Mouse (Mus musculus) heart, postnatal 0 days (tissue): ENCODE measurements around the gene Nipa1. TPM values are rescaled to one million over a fixed set of nuclear protein-coding genes. Genes with fewer than 3 reads are reported as not detected.

ENCODE experiments used
- ATAC-seq: fragments of 200-750 bp; cut with Nextera tagmentation; 2 replicates; pipeline ENCODE4 v1.8.0; 2017; ENCODE audit warnings: low read depth, moderate number of reproducible peaks, moderate library complexity; ENCODE audit not compliant: insufficient read depth
- DNase-seq: peaks from one replicate; pipeline ENCODE4 v3.0.0-alpha.2; 2016; ENCODE audit warnings: low spot score
- H3K27ac ChIP-seq: fragments of 300-500 bp; sonication (generic); 2 replicates; pipeline ENCODE4 v1.5.1; 2014; ENCODE audit warnings: low read depth, mild to moderate bottlenecking
- H3K27me3 ChIP-seq: fragments of 300-500 bp; sonication (generic); 2 replicates; pipeline ENCODE4 v1.6.1; 2014; ENCODE audit warnings: low read length, mixed read lengths; ENCODE audit not compliant: control insufficient read depth, insufficient read depth
- H3K36me3 ChIP-seq: fragments of 300-500 bp; sonication (generic); replicated peaks from 2 replicates; pipeline ENCODE4 v1.6.1; 2014; ENCODE audit warnings: low read length, mixed read lengths; ENCODE audit not compliant: control insufficient read depth, insufficient read depth
- H3K4me1 ChIP-seq: fragments of 300-500 bp; sonication (generic); 2 replicates; pipeline ENCODE4 v1.6.1; 2014; ENCODE audit warnings: antibody characterized with exemption; ENCODE audit not compliant: control insufficient read depth, insufficient read depth
- H3K4me2 ChIP-seq: fragments of 300-500 bp; sonication (generic); 2 replicates; pipeline ENCODE4 v1.6.1; 2014; ENCODE audit warnings: low read depth, mild to moderate bottlenecking, low read length, moderate library complexity
- H3K4me3 ChIP-seq: fragments of 300-500 bp; sonication (generic); 2 replicates; pipeline ENCODE4 v1.5.1; 2014; ENCODE audit warnings: low read depth, low read length
- H3K9ac ChIP-seq: fragments of 300-500 bp; sonication (generic); replicated peaks from 2 replicates; pipeline ENCODE4 v1.6.1; 2014; ENCODE audit warnings: low read depth, low read length, mixed read lengths
- H3K9me3 ChIP-seq: fragments of 300-500 bp; sonication (generic); replicated peaks from 2 replicates; pipeline ENCODE4 v1.6.1; 2016; ENCODE audit warnings: low read length; ENCODE audit not compliant: control insufficient read depth
- CTCF ChIP-seq: IDR thresholded peaks from 2 replicates; pipeline ENCODE4 v1.5.1; 2016; ENCODE audit warnings: antibody characterized with exemption, control low read depth, low read depth
- EP300 ChIP-seq: IDR thresholded peaks from 2 replicates; pipeline ENCODE4 v1.6.1; 2016; ENCODE audit warnings: antibody characterized with exemption, low read depth
- WGBS: fragments of 180-500 bp; shearing (Covaris S2); extraction: QIAGEN DNeasy Blood & Tissue Kit; methylation state at CpG from one replicate; pipeline ENCODE4 v1.1.7; 2014; 5-methylcytosine and 5-hydroxymethylcytosine counted together
- polyA plus RNA-seq: library from polyadenylated mRNA; unstranded; fragments of >200 nt; fragmentation: Nextera tagmentation; extraction: Ambion mirVana; gene quantifications from 2 replicates; pipeline ENCODE4 v1.2.1, GENCODE M21; 2015
- total RNA-seq: library from RNA; depleted of rRNA; stranded (reverse); fragments of >200 nt; gene quantifications from 2 replicates; pipeline ENCODE4 v1.2.3, GENCODE M21; 2014; ENCODE audit warnings: low replicate concordance; rRNA removed

Nipa1 gene
- 1.5 and 2.5 TPM in 2 replicates for total RNA-seq
- 3.0 and 3.1 TPM in 2 replicates for polyA plus RNA-seq

DNA sequence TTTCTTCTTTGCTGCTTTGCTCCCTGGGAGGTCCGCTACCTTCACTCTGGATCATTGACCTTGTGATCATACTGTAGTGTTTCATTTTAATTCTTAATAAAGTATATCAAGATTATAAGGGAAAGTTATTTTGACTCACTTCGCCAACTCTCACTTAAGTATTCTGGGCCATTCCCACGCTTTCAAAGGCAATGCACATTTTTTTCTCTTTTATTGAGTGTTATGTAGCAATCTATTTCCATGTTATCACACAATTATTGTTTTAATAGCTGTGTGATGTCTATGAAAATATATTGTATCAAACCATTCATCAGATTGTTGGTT, at the start of gene Nipa1:
Gene Nipa1 (minus strand): TSS at position 25 of the 324 bp plus-strand sequence.
- no peak for ATAC-seq
- Histone ChIP-seq H3K27ac (no peak within 1 kb of the TSS), H3K4me2 (peak within 1 kb of the TSS; percentile 98), H3K27me3 (no peaks in the 10 kb centered on the region), H3K4me3 (peak within 1 kb of the TSS; percentile 85), H3K4me1 (no peaks in the 10 kb centered on the region), H3K36me3 (no peaks in the 10 kb centered on the region), H3K9me3 (no peaks in the 10 kb centered on the region), H3K9ac (peak within 1 kb of the TSS; percentile 72)
- TF ChIP-seq CTCF (no peak), EP300 (no peak)
- no peak for DNase-seq
- WGBS: 38% methylated on average over 3 of the region's 3 CpGs

DNA sequence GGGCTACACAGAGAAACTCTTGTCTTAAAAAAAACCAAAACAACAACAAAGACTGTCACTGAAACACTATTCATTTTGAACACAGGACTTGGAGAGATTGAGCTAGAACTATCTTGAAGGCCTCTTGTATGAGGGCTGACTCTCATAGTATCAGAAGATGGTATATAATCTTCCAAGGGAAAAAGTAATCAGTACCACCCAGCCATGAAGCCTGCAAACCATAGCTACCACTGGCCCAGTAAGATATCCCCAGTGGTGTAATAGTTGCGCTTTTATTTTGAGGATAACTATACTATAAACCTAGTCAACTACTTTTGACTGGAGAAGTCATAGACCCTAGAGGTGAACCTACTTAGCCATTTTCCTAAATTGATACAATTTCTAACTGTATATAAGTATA, 46.9 kb upstream of the Nipa1 start:
- no peak for ATAC-seq
- Histone ChIP-seq H3K9ac (no peak overlapping the region), H3K9me3 (no peaks in the 10 kb centered on the region), H3K4me2 (no peak overlapping the region), H3K27ac (peak overlapping the region; percentile 62), H3K36me3 (peaks cover 11% of the 10 kb centered on the region), H3K4me1 (no peaks in the 10 kb centered on the region), H3K4me3 (no peak overlapping the region), H3K27me3 (no peaks in the 10 kb centered on the region)
- TF ChIP-seq CTCF (no peak), EP300 (no peak)
- 100% methylated on average over 1 of the region's 1 CpGs for WGBS
- no peak for DNase-seq

DNA sequence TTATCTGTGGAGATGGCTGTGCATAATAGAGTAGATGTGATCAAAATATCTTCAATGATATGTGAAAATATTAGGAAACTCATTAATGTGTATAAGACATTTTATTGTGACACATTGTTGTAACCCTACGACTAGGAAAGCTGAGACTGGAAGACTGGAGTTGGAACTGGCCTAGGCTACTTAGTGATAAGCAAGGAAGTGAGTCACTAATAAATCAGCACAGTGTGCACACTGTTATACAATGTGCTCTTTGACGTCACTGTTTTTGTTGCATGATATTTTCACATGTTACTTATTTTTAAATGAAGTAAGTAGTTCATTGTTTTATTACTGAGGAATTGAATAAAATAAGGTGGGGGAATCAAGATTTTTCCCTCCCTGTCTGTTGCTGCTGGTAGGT, 46.4 kb upstream of the Nipa1 start:
- ATAC-seq: peak; percentile 79

GRCm38 (mm10) chr7:56064876-56065275, 45.1 kb upstream of the Nipa1 start:
- H3K4me3 ChIP-seq: no peak overlapping the region
- H3K36me3 ChIP-seq: peaks cover 17% of the 10 kb centered on the region
- WGBS: 94% methylated on average over 1 of the region's 1 CpGs
- ATAC-seq (no peak), DNase-seq (no peak)
- H3K4me2 ChIP-seq: no peak overlapping the region
- H3K27ac ChIP-seq: peak overlapping the region; percentile 46; the same call in 1 of the 2 replicates
- TF ChIP-seq EP300 (no peak), CTCF (no peak)
- H3K9ac ChIP-seq: no peak overlapping the region
- no peaks in the 10 kb centered on the region for H3K9me3 ChIP-seq
- no peaks in the 10 kb centered on the region for H3K4me1 ChIP-seq
- no peaks in the 10 kb centered on the region for H3K27me3 ChIP-seq

More for the DNA sequence above, 46.4 kb upstream of the Nipa1 start:
- no peaks in the 10 kb centered on the region for H3K27me3 ChIP-seq
- 40% methylated on average over 2 of the region's 2 CpGs for WGBS
- no peak overlapping the region for H3K4me3 ChIP-seq
- H3K9me3 ChIP-seq: no peaks in the 10 kb centered on the region
- no peaks in the 10 kb centered on the region for H3K4me1 ChIP-seq
- TF ChIP-seq CTCF (no peak), EP300 (no peak)
- peaks cover 12% of the 10 kb centered on the region for H3K36me3 ChIP-seq
- H3K27ac ChIP-seq: peak overlapping the region; percentile 62
- H3K4me2 ChIP-seq: no peak overlapping the region
- peak; percentile 69 for DNase-seq
- H3K9ac ChIP-seq: no peak overlapping the region

GRCm38 (mm10) chr7:56055338-56055737, 35.6 kb upstream of the Nipa1 start:
- H3K9me3 ChIP-seq: no peaks in the 10 kb centered on the region
- H3K4me2 ChIP-seq: no peak overlapping the region
- WGBS: 86% methylated on average over 3 of the region's 3 CpGs
- peaks cover 18% of the 10 kb centered on the region for H3K36me3 ChIP-seq
- H3K9ac ChIP-seq: no peak overlapping the region
- no peak for TF ChIP-seq EP300
- no peak for TF ChIP-seq CTCF
- peaks cover 5% of the 10 kb centered on the region; the same call in 1 of the 2 replicates for H3K4me1 ChIP-seq
- no peak overlapping the region for H3K4me3 ChIP-seq
- H3K27me3 ChIP-seq: no peaks in the 10 kb centered on the region
- ATAC-seq (no peak), DNase-seq (no peak)
- H3K27ac ChIP-seq: no peak overlapping the region

GRCm38 (mm10) chr7:56052996-56053395, 33.2 kb upstream of the Nipa1 start:
- no peaks in the 10 kb centered on the region for H3K27me3 ChIP-seq
- no peak overlapping the region for H3K27ac ChIP-seq
- TF ChIP-seq EP300: no peak
- no peak for TF ChIP-seq CTCF
- H3K4me1 ChIP-seq: peaks cover 5% of the 10 kb centered on the region; the same call in 1 of the 2 replicates
- ATAC-seq (no peak), DNase-seq (no peak)
- H3K36me3 ChIP-seq: peaks cover 17% of the 10 kb centered on the region
- no peak overlapping the region for H3K9ac ChIP-seq
- H3K9me3 ChIP-seq: no peaks in the 10 kb centered on the region
- no peak overlapping the region for H3K4me2 ChIP-seq
- H3K4me3 ChIP-seq: no peak overlapping the region
